Mouse (Mus musculus): ENCODE measurements around the gene Kctd13. TPM values are rescaled to one million over a fixed set of nuclear protein-coding genes. Genes with fewer than 3 reads are reported as not detected.

The Kctd13 gene
- polyA plus RNA-seq, 1 experiment from 2014 or later = 20.2 TPM

DNA sequence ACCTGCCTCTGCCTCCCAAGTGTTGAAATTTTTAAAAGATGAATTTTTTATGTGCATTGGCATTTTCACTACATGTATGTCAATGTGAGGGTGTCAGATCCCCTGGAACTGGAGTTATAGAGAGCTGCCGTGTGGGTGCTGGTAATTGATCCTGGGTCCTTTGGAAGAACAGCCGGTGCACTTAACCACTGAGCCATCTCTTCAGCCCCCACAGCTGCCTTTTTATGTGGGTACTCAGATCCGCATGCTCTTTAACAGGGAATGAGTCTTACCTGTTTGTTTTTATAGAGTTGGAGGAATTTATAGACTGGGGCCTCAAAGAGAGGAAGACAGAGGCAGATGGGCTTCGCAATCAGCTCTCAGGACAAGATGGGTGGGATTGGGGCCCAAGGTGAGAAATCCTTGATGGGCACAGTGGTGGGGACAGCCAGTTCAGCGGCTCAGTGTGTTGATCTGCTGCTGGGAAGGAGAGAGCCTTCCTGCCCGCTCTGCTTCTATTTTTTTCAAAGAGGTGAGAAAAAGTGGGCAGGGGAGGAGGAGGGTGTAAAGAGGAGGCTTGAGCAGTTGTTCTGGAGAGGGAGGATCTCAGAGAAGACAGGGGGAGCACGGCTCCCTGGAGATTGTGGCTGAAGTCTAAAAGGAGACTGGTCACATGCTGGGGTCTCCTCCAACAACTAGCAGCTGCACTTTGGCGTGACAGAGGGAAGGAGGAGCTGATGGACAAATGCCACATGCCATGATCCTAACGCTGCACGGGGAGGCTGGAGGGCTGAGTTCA is 56.2 kb downstream of the Kctd13 start:
- no peak overlapping the region for H3K4me2 ChIP-seq (replicated peaks)
- H3K4me3 ChIP-seq (replicated peaks) = no peak overlapping the region
- 65% methylated on average over 10 of the region's 10 CpGs for WGBS
- H3K36me3 ChIP-seq = peaks cover 12% of the 10 kb centered on the region
- ATAC-seq (ENCODE audit: insufficient number of reproducible peaks, low FRiP score, low TSS enrichment, low read depth) = no peak
- no peaks in the 10 kb centered on the region for H3K9me3 ChIP-seq (replicated peaks)
- no peaks in the 10 kb centered on the region for H3K27me3 ChIP-seq
- H3K4me1 ChIP-seq = no peaks in the 10 kb centered on the region
- no peak overlapping the region for H3K27ac ChIP-seq (replicated peaks)
- no peak overlapping the region for H3K9ac ChIP-seq

DNA sequence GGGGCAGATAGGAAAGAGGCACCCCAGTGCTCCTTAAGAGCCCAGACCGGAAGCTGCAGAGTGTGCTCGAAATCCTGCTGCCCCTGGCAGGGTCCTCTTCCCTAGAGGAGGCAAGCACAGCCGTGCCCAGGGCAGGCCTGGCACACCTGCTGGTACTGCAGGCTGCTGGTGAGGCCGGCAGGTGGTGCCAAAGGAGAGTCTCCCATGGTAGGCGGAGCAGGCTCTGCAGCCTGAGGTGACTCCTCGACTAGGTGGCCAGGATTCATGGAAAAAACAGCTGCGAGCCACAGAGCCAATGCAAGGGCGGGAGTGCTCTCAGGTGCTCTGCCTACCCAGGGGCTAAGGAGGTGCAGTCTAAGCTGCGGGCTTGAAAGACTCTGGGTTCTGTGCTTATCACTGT is 57.6 kb downstream of the Kctd13 start:
- Histone ChIP-seq H3K4me2 (replicated peaks) (no peak overlapping the region), H3K9me3 (replicated peaks) (no peaks in the 10 kb centered on the region), H3K27ac (replicated peaks) (no peak overlapping the region), H3K4me3 (replicated peaks) (no peak overlapping the region), H3K36me3 (no peaks in the 10 kb centered on the region; the same call in 1 of the 2 replicates), H3K4me1 (no peaks in the 10 kb centered on the region), H3K27me3 (no peaks in the 10 kb centered on the region), H3K9ac (no peak overlapping the region)
- no peak for ATAC-seq (ENCODE audit: insufficient number of reproducible peaks, low FRiP score, low TSS enrichment, low read depth)
- 34% methylated on average over 9 of the region's 9 CpGs for WGBS

DNA sequence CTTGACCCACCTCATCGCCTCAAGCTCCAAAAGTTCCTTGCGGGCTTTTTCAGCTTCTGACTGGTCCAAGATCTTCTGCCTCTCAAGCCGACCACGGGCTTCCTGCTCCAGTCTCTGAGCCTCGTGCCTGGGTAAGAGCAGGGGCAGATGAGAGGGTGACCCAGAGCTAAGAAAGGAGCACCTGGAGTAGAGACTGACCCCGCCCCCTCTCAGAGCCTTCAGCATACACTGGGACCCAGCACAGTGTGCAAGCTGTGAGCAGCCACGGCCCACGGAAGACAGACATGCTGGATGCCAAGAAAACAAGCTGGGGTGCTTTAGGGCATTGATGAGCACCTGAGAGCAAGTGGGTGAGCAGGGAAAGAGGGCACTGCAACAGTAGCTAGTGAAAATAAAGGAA is 60.1 kb downstream of the Kctd13 start:
- H3K4me2 ChIP-seq (replicated peaks) = no peak overlapping the region
- WGBS = 70% methylated on average over 8 of the region's 8 CpGs
- ATAC-seq (ENCODE audit: insufficient number of reproducible peaks, low FRiP score, low TSS enrichment, low read depth) = no peak
- no peaks in the 10 kb centered on the region for H3K36me3 ChIP-seq
- no peak overlapping the region for H3K27ac ChIP-seq (replicated peaks)
- H3K4me3 ChIP-seq (replicated peaks) = no peak overlapping the region
- H3K4me1 ChIP-seq = no peaks in the 10 kb centered on the region
- no peaks in the 10 kb centered on the region for H3K9me3 ChIP-seq (replicated peaks)
- no peak overlapping the region for H3K9ac ChIP-seq
- H3K27me3 ChIP-seq = no peaks in the 10 kb centered on the region

Other genes with a start within 250 kb of the Kctd13 start
- gene Bola2, start 233.5 kb upstream of the Kctd13 start, polyA plus RNA-seq (2015; fragmentation: Nextera tagmentation; extraction: Ambion mirVana) = 121 TPM in 2 replicates
- 9.8 and 12.5 TPM in 2 replicates for gene Slx1b, start 233.1 kb upstream of the Kctd13 start, polyA plus RNA-seq (2015; fragmentation: Nextera tagmentation; extraction: Ambion mirVana)
- gene Coro1a, start 221.1 kb upstream of the Kctd13 start, polyA plus RNA-seq (2015; fragmentation: Nextera tagmentation; extraction: Ambion mirVana) = 43.8 and 44.7 TPM in 2 replicates
- gene Mapk3, start 169.3 kb upstream of the Kctd13 start, polyA plus RNA-seq (2015; fragmentation: Nextera tagmentation; extraction: Ambion mirVana) = 74.0 and 78.5 TPM in 2 replicates
- gene Gdpd3, start 162.5 kb upstream of the Kctd13 start, polyA plus RNA-seq (2015; fragmentation: Nextera tagmentation; extraction: Ambion mirVana) = 11.1 and 12.4 TPM in 2 replicates
- gene Ypel3, start 151.9 kb upstream of the Kctd13 start, polyA plus RNA-seq (2015; fragmentation: Nextera tagmentation; extraction: Ambion mirVana) = 145 and 148 TPM in 2 replicates
- 0.71 and 0.81 TPM in 2 replicates for gene Tbx6, start 147.4 kb upstream of the Kctd13 start, polyA plus RNA-seq (2015; fragmentation: Nextera tagmentation; extraction: Ambion mirVana)
- 232 and 234 TPM in 2 replicates for gene Ppp4c, start 136.4 kb upstream of the Kctd13 start, polyA plus RNA-seq (2015; fragmentation: Nextera tagmentation; extraction: Ambion mirVana)
- gene Fam57b, start 131.2 kb upstream of the Kctd13 start, polyA plus RNA-seq (2015; fragmentation: Nextera tagmentation; extraction: Ambion mirVana) = 0.53 and 0.71 TPM in 2 replicates
- not detected in 2 replicates for gene 4930451I11Rik, start 97.2 kb upstream of the Kctd13 start, polyA plus RNA-seq (2015; fragmentation: Nextera tagmentation; extraction: Ambion mirVana)
- 0.85 and 1.6 TPM in 2 replicates for gene Doc2a, start 81.5 kb upstream of the Kctd13 start, polyA plus RNA-seq (2015; fragmentation: Nextera tagmentation; extraction: Ambion mirVana)
- gene Hirip3, start 66.9 kb upstream of the Kctd13 start, polyA plus RNA-seq (2015; fragmentation: Nextera tagmentation; extraction: Ambion mirVana) = 26.8 and 33.3 TPM in 2 replicates
- 84.4 and 92.0 TPM in 2 replicates for gene Ino80e, start 66.5 kb upstream of the Kctd13 start, polyA plus RNA-seq (2015; fragmentation: Nextera tagmentation; extraction: Ambion mirVana)
- 50.4 and 50.6 TPM in 2 replicates for gene Taok2, start 44.2 kb upstream of the Kctd13 start, polyA plus RNA-seq (2015; fragmentation: Nextera tagmentation; extraction: Ambion mirVana)
- 34.7 and 37.0 TPM in 2 replicates for gene Tmem219, start 6.0 kb upstream of the Kctd13 start, polyA plus RNA-seq (2015; fragmentation: Nextera tagmentation; extraction: Ambion mirVana)
- 0.15 and 0.37 TPM in 2 replicates for gene Asphd1, start 20.7 kb downstream of the Kctd13 start, polyA plus RNA-seq (2015; fragmentation: Nextera tagmentation; extraction: Ambion mirVana)
- gene Sez6l2, start 21.7 kb downstream of the Kctd13 start, polyA plus RNA-seq (2015; fragmentation: Nextera tagmentation; extraction: Ambion mirVana) = 0.63 and 0.88 TPM in 2 replicates
- 106 TPM in 2 replicates for gene Cdipt, start 47.0 kb downstream of the Kctd13 start, polyA plus RNA-seq (2015; fragmentation: Nextera tagmentation; extraction: Ambion mirVana)
- gene Cdiptos, start 47.2 kb downstream of the Kctd13 start, polyA plus RNA-seq (2015; fragmentation: Nextera tagmentation; extraction: Ambion mirVana) = 3.2 TPM in 2 replicates
- gene Mvp, start 85.7 kb downstream of the Kctd13 start, polyA plus RNA-seq (2015; fragmentation: Nextera tagmentation; extraction: Ambion mirVana) = 12.0 and 12.5 TPM in 2 replicates
- 0.33 and 0.43 TPM in 2 replicates for gene Pagr1b, start 87.6 kb downstream of the Kctd13 start, polyA plus RNA-seq (2015; fragmentation: Nextera tagmentation; extraction: Ambion mirVana)
- 40.9 and 73.0 TPM in 2 replicates for gene Pagr1a, start 88.5 kb downstream of the Kctd13 start, polyA plus RNA-seq (2015; fragmentation: Nextera tagmentation; extraction: Ambion mirVana)
- 55.0 and 78.2 TPM in 2 replicates for gene Gm42742, start 92.2 kb downstream of the Kctd13 start, polyA plus RNA-seq (2015; fragmentation: Nextera tagmentation; extraction: Ambion mirVana)
- 18.9 and 21.9 TPM in 2 replicates for gene Prrt2, start 92.3 kb downstream of the Kctd13 start, polyA plus RNA-seq (2015; fragmentation: Nextera tagmentation; extraction: Ambion mirVana)
- gene Maz, start 98.2 kb downstream of the Kctd13 start, polyA plus RNA-seq (2015; fragmentation: Nextera tagmentation; extraction: Ambion mirVana) = 75.2 and 79.8 TPM in 2 replicates
- 87.5 and 90.6 TPM in 2 replicates for gene Kif22, start 113.6 kb downstream of the Kctd13 start, polyA plus RNA-seq (2015; fragmentation: Nextera tagmentation; extraction: Ambion mirVana)
- gene Zg16, start 158.4 kb downstream of the Kctd13 start, polyA plus RNA-seq (2015; fragmentation: Nextera tagmentation; extraction: Ambion mirVana) = not detected in 2 replicates
- gene AI467606, start 162.5 kb downstream of the Kctd13 start, polyA plus RNA-seq (2015; fragmentation: Nextera tagmentation; extraction: Ambion mirVana) = 4.8 and 6.3 TPM in 2 replicates
- 2.0 and 3.3 TPM in 2 replicates for gene Qprt, start 193.3 kb downstream of the Kctd13 start, polyA plus RNA-seq (2015; fragmentation: Nextera tagmentation; extraction: Ambion mirVana)
- 0.61 and 0.67 TPM in 2 replicates for gene Spn, start 208.9 kb downstream of the Kctd13 start, polyA plus RNA-seq (2015; fragmentation: Nextera tagmentation; extraction: Ambion mirVana)